Mouse (Mus musculus): Measurements from ENCODE around the gene Gm17581.

- peak; percentile 37 for TF ChIP-seq CTCF (IDR thresholded peaks at IDR 0.05; ENCODE audit: low read depth)
- no peak for TF ChIP-seq EP300 (IDR thresholded peaks at IDR 0.05; ENCODE audit: low read depth)
Observed at GRCm38 (mm10) chr2:155756855-155757566, 21.3 kb upstream of the Gm17581 start.

Data from heart, postnatal 0 days (tissue).